Comparison of ENCODE assay signal across 8 mouse cellular contexts in genomic region chr12:59011275-59011843, GRCm38 (mm10). TPM values are rescaled to one million over a fixed set of nuclear protein-coding genes. Genes with fewer than 3 reads are reported as not detected.
DNase-seq lines count a peak whose midpoint lies in the region; ATAC-seq and TF ChIP-seq lines count a peak whose summit lies in the region.

No protein-coding gene starts in this region.

- peaks cover 21% of the 10 kb centered on the region for H3K36me3 ChIP-seq in kidney, embryonic 15.5 days
- peaks cover 5% of the 10 kb centered on the region; the same call in 1 of the 2 replicates for H3K36me3 ChIP-seq in hindbrain, embryonic 15.5 days
- H3K36me3 ChIP-seq in midbrain, embryonic 13.5 days = peaks cover 11% of the 10 kb centered on the region

- H3K4me2 ChIP-seq in kidney, embryonic 15.5 days = peak overlapping the region; percentile 66
- peak overlapping the region; percentile 82 for H3K4me2 ChIP-seq in hindbrain, embryonic 15.5 days
- H3K4me2 ChIP-seq in midbrain, embryonic 13.5 days (replicated peaks) = peak overlapping the region; percentile 86

- no peak for DNase-seq in kidney, adult 9 months
- DNase-seq in urinary bladder, postnatal 25 days (ENCODE audit: low spot score) = no peak
- DNase-seq in ovary, adult 18-20 months (ENCODE audit: low spot score) = no peak
- no peak for DNase-seq in adrenal gland, postnatal 25 days

- no peaks in the 10 kb centered on the region for H3K9me3 ChIP-seq in kidney, embryonic 15.5 days (replicated peaks)
- H3K9me3 ChIP-seq in hindbrain, embryonic 15.5 days = no peaks in the 10 kb centered on the region
- H3K9me3 ChIP-seq in midbrain, embryonic 13.5 days = no peaks in the 10 kb centered on the region

- WGBS in kidney, embryonic 15.5 days = under 1% methylated on average over 25 of the region's 25 CpGs
- WGBS in hindbrain, embryonic 15.5 days = under 1% methylated on average over 25 of the region's 25 CpGs
- WGBS in midbrain, embryonic 13.5 days = under 1% methylated on average over 25 of the region's 25 CpGs

- no peak for TF ChIP-seq CTCF in cortical plate, adult 2 months (IDR thresholded peaks at IDR 0.05; ENCODE audit: extremely low read depth, insufficient read depth, low read length)

- TF ChIP-seq POLR2A in cortical plate, adult 2 months (IDR thresholded peaks at IDR 0.05; ENCODE audit: extremely low read depth, insufficient read depth, low read length) = no peak

- no peak; the same call in 1 of the 2 replicates for ATAC-seq in kidney, embryonic 15.5 days (replicated peaks; ENCODE audit: low FRiP score)
- ATAC-seq in hindbrain, embryonic 15.5 days (ENCODE audit: low FRiP score, low read depth) = no peak
- ATAC-seq in midbrain, embryonic 13.5 days = no peak

- peaks cover 27% of the 10 kb centered on the region for H3K4me1 ChIP-seq in kidney, embryonic 15.5 days
- H3K4me1 ChIP-seq in cortical plate, adult 2 months (ENCODE audit: control insufficient read depth, insufficient read depth, low read length) = peaks cover 4% of the 10 kb centered on the region
- peaks cover 42% of the 10 kb centered on the region for H3K4me1 ChIP-seq in hindbrain, embryonic 15.5 days (replicated peaks)
- H3K4me1 ChIP-seq in midbrain, embryonic 13.5 days (replicated peaks) = peaks cover 32% of the 10 kb centered on the region

- H3K27ac ChIP-seq in kidney, embryonic 15.5 days = peak overlapping the region; percentile 96
- H3K27ac ChIP-seq in cortical plate, adult 2 months (ENCODE audit: insufficient read depth, low read length) = peak overlapping the region; percentile 96
- H3K27ac ChIP-seq in hindbrain, embryonic 15.5 days (replicated peaks) = peak overlapping the region; percentile 93
- peak overlapping the region; percentile 91 for H3K27ac ChIP-seq in midbrain, embryonic 13.5 days

- no peaks in the 10 kb centered on the region for H3K27me3 ChIP-seq in kidney, embryonic 15.5 days
- H3K27me3 ChIP-seq in hindbrain, embryonic 15.5 days = no peaks in the 10 kb centered on the region
- H3K27me3 ChIP-seq in midbrain, embryonic 13.5 days = no peaks in the 10 kb centered on the region

- peak overlapping the region; percentile 85 for H3K9ac ChIP-seq in kidney, embryonic 15.5 days
- H3K9ac ChIP-seq in hindbrain, embryonic 15.5 days = peak overlapping the region; percentile 76
- H3K9ac ChIP-seq in midbrain, embryonic 13.5 days (replicated peaks) = peak overlapping the region; percentile 90

- peak overlapping the region; percentile 88 for H3K4me3 ChIP-seq in kidney, embryonic 15.5 days (replicated peaks)
- peak overlapping the region; percentile 98 for H3K4me3 ChIP-seq in cortical plate, adult 2 months (ENCODE audit: insufficient read depth, low read length)
- peak overlapping the region; percentile 90 for H3K4me3 ChIP-seq in hindbrain, embryonic 15.5 days
- H3K4me3 ChIP-seq in midbrain, embryonic 13.5 days (replicated peaks) = peak overlapping the region; percentile 86

RNA-seq across cellular contexts. Expression of gene Sec23a, which starts 0.5 kb away (rescaled TPM):
- 79.3 and 79.4 TPM in 2 replicates for polyA plus RNA-seq in kidney, embryonic 15.5 days (2015; fragmentation: Nextera tagmentation; extraction: Ambion mirVana)
- 52.2 and 53.0 TPM in 2 replicates for polyA plus RNA-seq in cortical plate, adult 2 months (2012; rRNA removed)
- polyA plus RNA-seq in hindbrain, embryonic 15.5 days (2015; fragmentation: Nextera tagmentation; extraction: Ambion mirVana) = 96.7 and 101 TPM in 2 replicates
- 104 and 107 TPM in 2 replicates for polyA plus RNA-seq in midbrain, embryonic 13.5 days (2015; fragmentation: Nextera tagmentation; extraction: Ambion mirVana)
- 41.1 and 50.2 TPM in 2 replicates for total RNA-seq in adrenal gland, postnatal 25 days (2021)

RNA-seq across cellular contexts. Expression of gene Gemin2, which starts 1.8 kb away (rescaled TPM):
- polyA plus RNA-seq in kidney, embryonic 15.5 days (2015; fragmentation: Nextera tagmentation; extraction: Ambion mirVana) = 33.5 and 34.4 TPM in 2 replicates
- 9.2 and 10.5 TPM in 2 replicates for polyA plus RNA-seq in cortical plate, adult 2 months (2012; rRNA removed)
- 15.0 and 15.7 TPM in 2 replicates for polyA plus RNA-seq in hindbrain, embryonic 15.5 days (2015; fragmentation: Nextera tagmentation; extraction: Ambion mirVana)
- polyA plus RNA-seq in midbrain, embryonic 13.5 days (2015; fragmentation: Nextera tagmentation; extraction: Ambion mirVana) = 17.9 and 18.2 TPM in 2 replicates
- total RNA-seq in adrenal gland, postnatal 25 days (2021) = 10.6 and 15.7 TPM in 2 replicates

RNA-seq across cellular contexts. Expression of gene Trappc6b, which starts 49.9 kb away (rescaled TPM):
- polyA plus RNA-seq in kidney, embryonic 15.5 days (2015; fragmentation: Nextera tagmentation; extraction: Ambion mirVana) = 91.2 and 91.8 TPM in 2 replicates
- 158 TPM in 2 replicates for polyA plus RNA-seq in cortical plate, adult 2 months (2012; rRNA removed)
- polyA plus RNA-seq in hindbrain, embryonic 15.5 days (2015; fragmentation: Nextera tagmentation; extraction: Ambion mirVana) = 153 TPM in 2 replicates
- polyA plus RNA-seq in midbrain, embryonic 13.5 days (2015; fragmentation: Nextera tagmentation; extraction: Ambion mirVana) = 146 and 161 TPM in 2 replicates
- total RNA-seq in adrenal gland, postnatal 25 days (2021) = 85.8 and 96.1 TPM in 2 replicates

RNA-seq across cellular contexts. Expression of gene Pnn, which starts 55.3 kb away (rescaled TPM):
- polyA plus RNA-seq in kidney, embryonic 15.5 days (2015; fragmentation: Nextera tagmentation; extraction: Ambion mirVana) = 105 and 114 TPM in 2 replicates
- polyA plus RNA-seq in cortical plate, adult 2 months (2012; rRNA removed) = 67.1 and 75.0 TPM in 2 replicates
- polyA plus RNA-seq in hindbrain, embryonic 15.5 days (2015; fragmentation: Nextera tagmentation; extraction: Ambion mirVana) = 77.8 and 96.2 TPM in 2 replicates
- polyA plus RNA-seq in midbrain, embryonic 13.5 days (2015; fragmentation: Nextera tagmentation; extraction: Ambion mirVana) = 109 and 120 TPM in 2 replicates
- total RNA-seq in adrenal gland, postnatal 25 days (2021) = 56.2 and 56.3 TPM in 2 replicates
